Mouse (Mus musculus): ENCODE results near the gene Tmem177. TPM values are rescaled to one million over a fixed set of nuclear protein-coding genes. Genes with fewer than 3 reads are reported as not detected.

Tmem177 gene
- 5.9 and 8.0 TPM in 2 replicates for polyA plus RNA-seq (2012; rRNA removed)

DNA sequence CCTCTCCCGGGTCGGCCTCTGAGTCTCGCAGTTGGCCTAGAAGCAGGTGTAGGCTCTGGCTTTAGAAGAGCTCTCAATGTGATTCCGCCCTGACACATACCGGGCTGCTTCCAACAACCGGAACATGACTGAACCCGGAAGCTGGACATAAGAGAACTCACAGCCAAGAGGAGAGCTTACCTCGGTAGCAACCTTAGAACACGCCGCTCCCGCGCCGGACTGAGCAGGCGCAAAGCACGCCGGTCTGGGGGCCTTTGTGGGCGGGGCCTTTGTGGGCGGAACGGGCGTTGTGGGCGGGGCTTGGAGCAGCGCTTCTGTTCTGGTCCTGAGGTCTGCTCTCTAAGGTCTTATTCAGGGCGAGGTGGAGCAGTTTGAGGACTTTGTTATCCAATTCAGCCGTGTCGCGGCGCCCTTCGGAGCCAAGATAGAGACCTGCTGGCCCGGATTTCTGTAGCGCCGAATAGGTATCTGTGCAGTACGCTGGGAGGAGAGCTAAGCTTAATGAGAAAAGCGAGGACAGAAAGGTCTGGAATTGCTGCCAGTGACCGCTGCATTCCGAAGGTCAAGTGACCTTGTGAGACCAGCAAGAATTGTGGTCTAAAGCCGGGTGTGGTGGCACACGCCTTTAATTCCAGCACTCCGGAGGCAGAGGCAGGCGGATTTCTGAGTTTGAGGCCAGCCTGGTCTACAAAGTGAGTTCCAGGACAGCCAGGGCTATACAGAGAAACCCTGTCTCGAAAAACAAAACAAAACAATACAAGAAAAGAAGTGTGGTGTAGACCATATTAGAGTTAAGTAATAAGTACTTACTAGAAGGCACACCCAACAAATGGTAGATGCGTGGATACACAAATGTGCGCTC, at the start of gene Tmem177:
Gene Tmem177 (minus strand): TSS at position 256 of the 862 bp plus-strand sequence.

Other genes starting within 250 kb of the Tmem177 start
- 4.2 and 9.1 TPM in 2 replicates for gene Ptpn4, start 75.6 kb downstream of the Tmem177 start, polyA plus RNA-seq (2012; rRNA removed)
- gene Cfap221, start 84.0 kb upstream of the Tmem177 start, polyA plus RNA-seq (2012; rRNA removed) = 0.11 and 0.26 TPM in 2 replicates
- 0.65 and 0.94 TPM in 2 replicates for gene Sctr, start 93.7 kb upstream of the Tmem177 start, polyA plus RNA-seq (2012; rRNA removed)
- gene Tmem37, start 160.9 kb upstream of the Tmem177 start, polyA plus RNA-seq (2012; rRNA removed) = 3.2 and 5.6 TPM in 2 replicates
- 466 and 468 TPM in 2 replicates for gene Dbi, start 207.9 kb upstream of the Tmem177 start, polyA plus RNA-seq (2012; rRNA removed)
- gene 3110009E18Rik, start 208.0 kb upstream of the Tmem177 start, polyA plus RNA-seq (2012; rRNA removed) = 9.6 and 12.1 TPM in 2 replicates

Data from central nervous system, embryonic 11.5 days (tissue).